Mouse (Mus musculus) hematopoietic stem cell, adult 5-6 weeks (primary cell): ENCODE data around the gene Mmp8. TPM values are rescaled to one million over a fixed set of nuclear protein-coding genes. Genes with fewer than 3 reads are reported as not detected.

Experiments
- ATAC-seq, 2 experiments: fragments of 125-278 bp in 1 of 2; replicated peaks in 1 of 2; 2 replicates each; pipeline ENCODE4 v1.8.0; 2016 to 2017; ENCODE audit warnings: inconsistent platforms in 2 of 2, mild to moderate bottlenecking in 2 of 2, moderate number of reproducible peaks in 2 of 2, low read depth in 1 of 2, moderate TSS enrichment in 1 of 2; ENCODE audit not compliant: low FRiP score in 2 of 2, poor library complexity in 2 of 2, severe bottlenecking in 2 of 2, insufficient read depth in 1 of 2, low TSS enrichment in 1 of 2
- total RNA-seq: library from RNA; stranded (forward); fragments of 172-1452, 232-1000 nt; gene quantifications from 2 replicates; pipeline ENCODE4 v1.2.3, GENCODE M21; 2017

Gene Mmp8
- 48.4 and 79.7 TPM in 2 replicates for total RNA-seq

DNA sequence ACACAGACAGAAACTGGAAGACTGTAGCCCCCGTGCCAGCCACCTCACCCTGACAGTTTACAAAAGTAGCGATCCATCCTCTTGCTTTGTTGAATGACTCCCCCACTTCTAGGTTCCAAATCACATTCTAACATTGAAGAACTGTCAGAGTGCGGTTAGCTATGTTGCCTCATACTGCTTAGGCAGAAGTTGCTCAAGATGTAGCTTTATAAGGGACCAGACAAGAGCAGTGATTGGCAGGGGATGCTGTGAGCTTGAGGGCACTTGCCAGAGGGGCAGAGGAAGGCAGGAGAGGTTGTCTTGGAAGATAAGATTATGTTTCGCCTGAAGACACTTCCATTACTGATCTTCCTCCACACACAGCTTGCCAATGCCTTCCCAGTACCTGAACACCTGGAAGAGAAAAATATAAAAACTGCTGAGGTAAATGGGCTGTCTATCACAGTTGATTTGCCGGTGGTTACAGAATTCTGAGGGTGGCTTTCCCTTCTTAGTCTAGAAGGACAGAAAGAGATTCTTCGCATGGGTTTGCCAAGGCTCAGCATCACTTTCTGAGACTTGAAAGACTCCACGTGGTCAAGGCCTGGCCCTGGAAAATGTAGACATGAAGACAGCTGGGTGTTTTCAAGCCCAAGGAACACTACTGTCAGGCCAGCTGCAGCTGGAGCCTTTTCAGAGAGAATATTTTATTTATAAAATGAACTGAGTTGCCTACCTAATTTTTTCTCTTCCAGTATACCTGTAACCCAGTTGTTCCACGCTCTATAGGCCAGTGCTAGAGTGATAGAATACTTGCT, at the start of gene Mmp8:
TSS of gene Mmp8 (plus strand) at position 236 of the 797 bp plus-strand sequence.
- peak; percentile 55 to 75; a peak in 3 of 4 replicates for ATAC-seq

DNA sequence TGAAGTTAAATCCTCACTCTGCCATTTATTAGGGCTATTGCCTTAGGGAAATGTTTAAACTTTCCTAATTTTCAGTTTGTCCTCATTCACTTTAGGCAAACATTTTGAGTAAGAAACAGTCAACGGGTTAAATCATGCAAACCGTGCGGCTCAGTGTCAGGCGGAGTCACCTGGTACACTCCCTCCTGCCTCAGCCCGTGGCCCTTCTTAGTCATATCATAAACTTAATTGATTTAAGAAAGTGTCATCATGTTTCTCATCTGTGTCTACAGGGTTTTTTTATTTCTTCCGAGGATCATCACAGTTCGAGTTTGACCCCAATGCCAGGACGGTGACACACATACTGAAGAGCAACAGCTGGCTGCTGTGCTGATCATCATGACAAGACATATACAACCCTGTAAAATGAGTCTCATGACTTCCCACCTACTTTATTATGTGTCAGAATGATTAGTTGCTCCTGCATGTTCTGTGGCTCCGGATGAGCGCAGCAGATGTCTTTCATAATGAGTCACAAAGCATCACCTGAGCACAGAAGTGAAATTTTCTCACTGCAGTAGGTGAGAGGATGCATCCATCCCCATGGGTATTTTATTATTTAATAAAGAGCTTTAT, 48.5 kb upstream of the Mmp8 start:
- no peak for ATAC-seq

DNA sequence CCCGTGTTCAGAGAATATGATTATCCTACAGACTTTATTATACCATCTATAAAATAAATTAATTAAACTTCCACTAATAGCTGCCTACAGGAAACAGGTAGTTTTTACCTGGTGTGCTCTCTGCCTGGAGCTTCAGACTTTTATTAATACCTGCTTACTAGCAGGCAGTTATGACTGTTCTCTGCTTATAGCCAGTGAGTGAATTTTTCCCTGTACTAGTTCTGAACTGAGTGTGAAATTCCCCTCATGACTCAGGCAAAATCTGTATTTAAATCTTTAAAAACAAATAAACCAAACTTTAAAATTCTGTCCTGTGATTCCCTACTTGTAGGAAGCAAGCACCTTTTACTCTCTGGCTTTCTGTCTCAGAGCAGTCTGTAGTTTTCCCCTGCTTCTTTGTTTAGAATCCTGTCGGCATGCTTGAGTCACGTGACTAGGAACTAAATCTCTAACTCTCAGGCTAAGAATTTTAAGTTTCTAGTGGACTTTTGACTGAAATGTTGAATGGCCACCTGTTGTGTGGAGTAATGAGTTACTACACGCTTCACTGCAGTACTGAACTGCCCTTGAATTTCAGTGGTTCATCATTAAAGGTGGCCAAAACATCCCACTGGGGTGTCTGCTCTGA, 40.2 kb upstream of the Mmp8 start:
- ATAC-seq, result no peak

DNA sequence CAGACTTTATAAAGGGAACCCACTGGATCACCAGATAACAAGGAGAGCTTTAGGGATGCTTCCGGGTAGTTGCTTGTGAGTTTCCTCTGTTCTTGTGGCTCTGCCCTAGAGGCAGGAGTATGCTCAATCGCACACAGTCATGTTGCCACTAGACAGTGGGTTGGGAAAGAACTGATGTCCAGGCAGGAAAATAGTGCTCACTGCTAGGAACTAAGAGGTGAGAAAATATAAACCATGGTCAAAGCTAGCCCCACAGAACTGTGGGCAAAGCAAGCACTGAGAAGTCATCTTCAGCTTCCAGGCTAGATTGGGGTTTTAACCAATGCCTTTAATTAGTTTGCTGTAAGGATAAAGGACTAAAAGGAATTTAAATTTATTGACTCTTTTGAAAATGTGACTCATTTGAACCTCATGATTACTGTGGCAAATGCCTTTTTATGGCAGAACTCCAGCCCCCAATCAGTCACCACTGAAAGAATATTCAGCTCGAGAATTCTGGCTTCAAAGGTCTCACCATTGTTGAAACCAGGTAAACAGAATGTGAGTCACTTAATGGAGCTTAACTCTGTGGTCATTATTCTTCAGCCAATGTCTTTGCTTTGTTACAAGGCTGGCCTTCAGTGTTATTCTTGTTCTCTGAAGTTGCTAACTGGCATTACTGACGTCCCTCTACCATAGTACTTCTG, 31.9 kb upstream of the Mmp8 start:
- ATAC-seq, result no peak

DNA sequence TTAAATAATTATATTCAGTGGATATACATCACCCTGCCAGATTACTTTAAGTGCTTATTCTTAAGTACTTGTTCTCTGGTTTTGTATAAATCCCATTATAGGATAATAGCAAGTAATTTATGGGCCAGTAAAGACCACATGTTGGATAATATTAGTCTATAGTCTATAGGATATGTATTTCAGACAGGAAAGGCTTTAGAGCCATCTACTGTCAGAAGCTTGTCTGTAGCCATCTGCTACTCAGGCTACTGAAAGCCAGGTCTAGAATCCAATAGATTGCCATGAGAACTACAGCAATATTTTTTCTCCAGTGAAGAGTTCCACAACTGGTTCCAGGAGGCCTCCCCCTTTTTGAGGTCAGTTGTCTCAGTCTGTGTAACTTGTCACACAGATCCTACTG, 15.5 kb upstream of the Mmp8 start:
- no peak for ATAC-seq

DNA sequence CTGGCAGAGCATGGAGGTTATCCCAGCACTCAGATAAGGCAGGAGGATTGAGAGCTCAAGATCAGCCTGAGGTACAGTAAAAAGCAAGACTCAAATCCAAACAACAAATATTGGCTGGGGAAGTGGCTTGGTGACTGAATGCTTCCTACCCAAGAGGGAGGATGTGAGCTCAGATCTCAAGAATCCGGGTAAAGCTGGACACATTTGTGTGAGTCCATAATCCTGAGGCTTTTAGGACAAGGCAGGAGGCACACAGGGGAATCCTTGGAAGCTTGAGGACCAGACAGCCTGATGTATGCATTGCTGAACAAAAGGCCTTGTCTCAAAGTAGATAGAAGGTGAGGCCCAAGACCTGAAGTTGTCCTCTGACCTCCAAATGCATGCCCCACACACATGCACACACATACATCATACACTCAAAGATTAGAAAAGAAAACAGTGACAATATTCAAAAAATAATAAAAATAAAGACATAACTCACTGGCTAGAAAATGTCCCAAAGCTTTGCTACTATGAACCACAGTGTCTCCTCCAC, 13.3 kb upstream of the Mmp8 start:
- ATAC-seq, result no peak

DNA sequence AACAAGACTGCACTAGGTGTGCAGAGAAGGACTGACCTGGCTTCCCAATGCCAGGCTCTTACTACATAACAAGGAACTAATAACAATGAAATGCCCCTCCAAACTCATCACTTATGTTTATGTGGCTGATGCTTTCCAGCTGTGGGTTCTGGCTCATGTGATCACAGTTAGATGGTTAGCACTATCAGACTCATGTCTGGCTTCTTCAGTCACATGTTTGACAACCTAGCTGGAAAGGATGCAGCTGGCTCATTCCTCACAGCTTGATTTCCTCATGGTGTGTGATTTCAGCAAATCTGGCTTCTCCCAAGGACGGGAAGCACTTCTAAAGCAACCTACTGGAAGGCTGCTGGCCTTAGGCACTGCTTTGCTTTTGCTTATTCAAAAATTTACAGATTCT, 12.8 kb upstream of the Mmp8 start:
- ATAC-seq, result no peak

DNA sequence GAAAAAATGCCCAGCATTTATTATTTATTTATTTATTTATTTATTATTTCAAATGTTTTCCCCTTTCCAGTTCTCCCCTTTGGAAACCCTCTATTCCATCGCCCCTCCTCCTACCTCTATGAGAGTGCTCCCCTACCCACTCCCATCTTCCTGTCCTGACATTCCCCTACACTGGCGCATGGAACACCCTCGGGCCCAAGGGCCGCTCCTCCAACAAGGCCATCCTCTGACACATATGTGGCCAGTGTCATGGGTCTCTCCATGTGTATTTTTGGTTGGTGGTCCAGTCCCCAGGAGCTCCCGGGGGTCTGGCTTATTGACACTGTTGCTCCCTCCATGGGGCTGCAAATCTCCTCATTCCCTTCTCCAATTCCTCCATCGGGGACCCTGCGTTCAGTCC, 12.3 kb upstream of the Mmp8 start:
- no peak for ATAC-seq

DNA sequence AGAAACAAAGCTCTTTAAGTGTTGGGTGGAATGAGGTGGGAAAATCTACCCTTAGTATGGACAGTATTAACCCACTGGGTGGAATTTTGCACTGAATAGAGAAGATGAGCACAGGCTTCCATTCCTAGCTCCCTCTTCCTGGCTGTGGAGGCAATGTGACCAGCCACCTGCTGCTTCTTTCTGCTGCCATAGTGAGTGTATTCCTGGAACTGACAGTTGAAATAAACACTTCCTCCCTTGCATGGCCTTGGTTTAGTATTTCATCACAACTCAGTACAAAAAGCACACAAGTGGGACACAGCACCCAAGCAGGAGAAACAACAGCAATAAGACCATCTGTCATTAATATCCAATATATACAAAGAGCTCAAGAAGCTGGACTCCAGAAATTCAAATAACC, 6.3 kb upstream of the Mmp8 start:
- no peak for ATAC-seq

DNA sequence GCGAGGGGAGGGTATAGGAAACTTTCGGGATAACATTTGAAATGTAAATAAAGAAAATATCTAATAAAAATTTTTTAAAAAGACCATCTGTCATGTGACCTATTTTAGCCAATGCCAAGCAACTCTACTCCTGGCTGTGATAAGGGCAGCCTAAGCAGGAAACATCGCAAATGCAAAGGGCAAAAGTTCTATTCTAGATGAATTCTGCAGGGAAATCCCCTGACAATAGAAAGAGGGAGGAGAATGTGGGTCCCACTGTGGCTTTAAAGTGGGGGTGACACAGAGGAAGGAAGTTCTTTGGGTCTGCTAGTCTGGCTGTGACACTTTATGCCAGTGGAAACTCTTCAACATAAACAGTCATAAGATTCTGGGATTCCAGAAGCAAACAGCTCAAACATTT, 4.7 kb upstream of the Mmp8 start:
- peak; percentile 68 to 79 for ATAC-seq

DNA sequence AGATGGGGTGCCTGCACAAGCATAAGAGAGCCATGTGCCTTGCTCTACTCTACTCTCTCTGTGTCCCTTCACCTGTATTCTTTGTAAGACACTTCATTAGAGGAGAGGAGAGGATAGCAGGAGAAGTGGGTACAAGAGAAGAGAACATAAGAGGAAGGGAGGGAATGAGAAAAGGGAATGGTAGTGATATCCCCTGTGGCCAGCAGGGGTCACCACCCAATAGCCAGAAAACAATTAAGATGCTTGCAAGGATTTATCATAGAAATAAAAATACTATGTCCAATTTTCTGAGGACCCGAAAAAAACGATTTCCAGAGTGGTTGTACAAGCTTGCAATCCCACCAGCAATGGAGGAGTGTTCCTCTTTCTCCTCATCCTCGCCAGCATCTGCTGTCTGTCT, 3.9 kb upstream of the Mmp8 start:
- peak in 1 of 2 experiments; percentile 63; a peak in 1 of 4 replicates for ATAC-seq

DNA sequence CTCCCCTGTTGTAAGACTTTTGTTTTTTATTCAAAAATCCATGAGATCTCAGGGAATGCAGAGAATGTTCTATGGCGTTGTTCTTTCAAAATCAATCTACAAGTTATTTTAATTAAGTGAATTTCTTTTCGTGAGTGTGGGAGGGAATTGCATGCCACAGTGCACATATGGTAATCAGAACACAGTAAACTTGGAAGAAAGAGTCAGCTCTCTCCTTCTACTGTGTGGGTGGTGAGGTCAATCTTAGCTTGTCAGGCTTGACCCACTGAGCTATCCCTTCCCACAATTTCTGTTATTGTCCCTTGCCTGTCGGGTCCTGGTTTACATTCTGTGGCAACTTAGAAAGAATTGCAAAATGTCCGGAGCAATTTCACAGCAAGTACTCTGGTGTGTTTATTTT, 1.8 kb downstream of the Mmp8 start:
- ATAC-seq, result no peak

DNA sequence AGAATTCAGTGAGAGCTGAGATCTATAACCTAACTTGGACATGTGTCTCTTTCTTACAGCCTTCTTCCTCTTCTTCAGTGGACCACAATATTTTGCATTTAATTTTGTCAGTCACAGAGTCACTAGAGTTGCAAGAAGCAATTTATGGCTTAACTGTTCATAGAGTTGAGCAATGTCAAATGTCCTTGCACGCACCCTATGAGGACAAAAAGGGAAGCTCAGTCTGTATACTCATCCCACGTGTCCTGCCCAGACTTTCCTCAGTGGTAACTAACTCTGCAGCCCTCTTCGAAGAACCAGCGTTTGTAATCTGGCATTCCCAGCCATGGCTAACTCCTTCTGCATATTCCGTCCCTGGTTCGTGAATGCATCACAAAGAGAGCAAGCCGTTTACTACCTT, 9.1 kb downstream of the Mmp8 start:
- peak; percentile 91 to 92 for ATAC-seq

DNA sequence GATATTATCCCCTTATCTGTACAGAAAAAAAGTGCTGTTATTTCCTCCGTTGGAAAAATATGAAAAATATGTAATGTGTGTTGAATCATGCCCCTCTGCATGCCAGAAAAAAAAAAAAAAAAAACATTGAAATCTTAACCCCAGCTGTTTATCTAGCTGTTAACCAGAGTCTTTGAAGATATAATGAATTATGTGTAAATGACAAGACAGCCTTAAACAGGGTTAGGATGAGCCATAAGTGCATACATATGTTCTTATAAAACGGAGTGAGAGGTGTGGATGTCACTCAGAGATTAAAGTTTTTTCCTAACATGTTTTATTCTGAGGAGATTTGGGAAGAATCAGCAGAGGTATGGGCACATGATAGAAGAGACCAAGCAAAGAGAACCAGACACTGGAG, 9.7 kb downstream of the Mmp8 start:
- no peak for ATAC-seq

DNA sequence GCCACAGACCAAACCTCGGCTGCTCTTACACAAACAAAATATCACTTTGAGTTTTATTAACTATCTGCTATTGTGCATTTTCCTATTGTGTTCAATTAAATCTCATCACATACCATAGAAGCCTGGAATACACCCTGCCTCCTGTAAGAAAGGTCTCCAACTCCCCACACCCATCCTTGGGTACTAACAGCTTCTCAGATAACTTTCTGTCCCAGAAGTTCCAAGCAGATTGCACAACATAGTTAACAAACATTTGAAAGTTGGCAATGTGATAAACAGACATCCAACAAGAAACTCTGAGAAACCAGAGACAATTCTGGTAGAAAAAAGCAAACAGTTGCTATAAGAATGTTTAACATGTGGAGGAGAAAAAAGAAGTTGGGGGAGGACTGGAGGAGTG, 12.2 kb downstream of the Mmp8 start:
- ATAC-seq, result no peak

DNA sequence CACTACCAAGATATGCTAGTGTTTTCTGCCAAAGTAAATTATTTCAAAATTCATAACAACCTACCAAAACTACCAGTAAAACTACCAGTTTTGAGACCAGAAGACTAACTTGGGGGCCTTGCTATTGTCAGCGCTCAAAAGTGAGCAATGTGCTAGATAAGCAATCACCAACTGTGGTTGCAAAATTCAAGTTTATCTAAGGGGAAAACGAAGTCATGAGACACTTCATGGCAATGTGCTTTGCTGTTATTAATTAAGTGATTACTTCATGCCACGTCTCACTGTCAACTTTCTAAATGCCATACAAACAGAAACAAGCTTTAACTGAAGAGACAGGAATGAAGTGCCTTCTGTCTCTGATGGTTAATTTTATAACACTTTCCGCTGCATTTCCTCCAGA, 12.9 kb downstream of the Mmp8 start, which contains the start of gene Mmp27:
TSS of gene Mmp27 (plus strand) at position 235 of the 400 bp plus-strand sequence.
- ATAC-seq, result no peak

DNA sequence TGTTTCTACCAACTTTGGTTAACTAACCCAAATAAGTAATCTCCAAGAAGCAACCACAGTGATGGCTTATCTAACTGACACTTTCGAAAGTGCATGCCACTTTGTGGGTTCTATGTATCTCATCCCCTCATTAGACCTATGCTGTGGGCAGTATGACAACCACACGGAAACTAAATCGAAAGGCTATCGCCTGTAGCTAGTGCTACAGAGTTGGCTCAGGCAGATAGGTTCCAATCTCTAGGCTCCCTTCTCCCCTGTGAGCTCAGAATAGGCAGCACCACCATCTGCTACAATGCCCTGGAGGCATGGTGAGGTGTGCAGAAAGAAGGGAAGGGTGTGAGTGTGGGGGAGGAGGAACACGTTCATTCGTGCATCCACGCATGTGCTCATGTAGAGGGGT, 13.9 kb downstream of the Mmp8 start:
- no peak; a peak in 1 of 4 replicates for ATAC-seq
